Mouse (Mus musculus): ENCODE data around the gene Asb2.

Asb2 gene

DNA sequence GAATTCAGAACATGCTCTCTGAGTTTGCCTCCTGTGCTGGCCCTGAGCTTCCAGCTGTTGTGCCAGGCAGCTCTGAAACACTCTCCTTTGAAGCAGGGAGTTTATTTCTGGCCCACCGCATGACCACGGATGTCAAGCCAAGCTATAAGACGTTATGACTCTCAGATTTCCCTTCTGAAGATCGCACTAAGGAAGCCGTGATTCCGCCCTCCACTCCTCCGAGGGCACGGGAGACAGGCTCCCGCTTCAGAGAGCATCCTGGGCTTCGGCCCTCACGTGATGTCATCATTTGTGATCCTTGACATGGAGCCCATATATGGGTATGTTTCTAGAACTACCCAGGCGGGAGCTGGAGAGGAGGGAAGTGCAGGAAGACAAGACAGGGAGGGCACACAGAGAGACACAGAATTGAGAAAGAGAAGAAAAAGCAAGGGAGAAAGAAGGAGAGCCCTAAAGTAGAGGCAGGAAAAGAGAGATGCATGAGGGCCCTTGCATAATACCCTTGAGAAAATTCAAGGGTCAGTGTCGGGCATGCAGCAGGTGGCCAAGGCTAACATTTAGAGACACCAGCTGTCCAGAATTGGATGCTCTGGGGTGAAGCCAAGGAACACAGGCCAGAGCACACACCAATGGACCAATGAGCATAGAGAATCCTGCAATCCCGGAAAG, at the start of gene Asb2:
TSS of gene Asb2 (minus strand) at position 256 of the 669 bp plus-strand sequence.
- no peak for DNase-seq (ENCODE audit: low read depth in 2 of 2, low spot score in 2 of 2)

DNA sequence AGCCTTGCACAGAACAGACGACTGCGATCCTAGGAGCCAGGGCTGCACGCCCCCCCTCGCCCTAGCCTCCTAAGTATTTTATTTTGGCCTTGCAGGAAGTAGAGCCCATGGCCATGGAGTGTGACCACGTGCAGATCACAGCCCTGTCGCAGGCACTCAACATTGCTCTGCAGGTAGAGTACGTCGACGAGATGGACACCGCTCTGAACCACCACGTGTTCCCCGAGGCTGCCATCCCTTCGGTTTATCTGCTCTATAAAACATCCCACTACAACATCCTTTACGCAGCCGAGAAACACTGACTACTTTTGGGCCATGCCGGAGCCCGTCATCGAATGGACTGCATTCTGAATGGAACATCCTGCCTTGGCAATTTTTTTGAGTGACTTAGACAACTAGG, 48.3 kb upstream of the Asb2 start:
- no peak for DNase-seq (ENCODE audit: low read depth in 2 of 2, low spot score in 2 of 2)

DNA sequence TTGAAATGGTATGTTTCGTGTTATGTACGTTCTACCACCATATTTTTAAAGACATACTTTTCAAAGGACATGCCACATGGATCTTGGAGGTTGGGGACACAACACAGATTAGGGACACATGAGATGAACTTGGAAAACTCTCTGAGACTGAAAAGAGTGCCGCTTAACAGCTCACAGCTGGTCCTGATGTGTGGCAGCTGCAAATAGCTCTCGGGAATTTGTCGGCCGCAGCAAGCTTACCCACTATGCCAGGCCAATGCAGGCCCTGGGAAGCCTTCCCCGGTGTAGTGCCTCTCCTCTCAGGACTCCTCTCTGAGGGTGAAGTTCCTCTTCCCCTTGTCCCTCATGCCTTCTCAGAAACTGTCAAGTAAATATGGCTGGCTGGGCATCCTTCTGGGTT, 41.0 kb upstream of the Asb2 start:
- no peak for DNase-seq (ENCODE audit: low read depth in 2 of 2, low spot score in 2 of 2)

DNA sequence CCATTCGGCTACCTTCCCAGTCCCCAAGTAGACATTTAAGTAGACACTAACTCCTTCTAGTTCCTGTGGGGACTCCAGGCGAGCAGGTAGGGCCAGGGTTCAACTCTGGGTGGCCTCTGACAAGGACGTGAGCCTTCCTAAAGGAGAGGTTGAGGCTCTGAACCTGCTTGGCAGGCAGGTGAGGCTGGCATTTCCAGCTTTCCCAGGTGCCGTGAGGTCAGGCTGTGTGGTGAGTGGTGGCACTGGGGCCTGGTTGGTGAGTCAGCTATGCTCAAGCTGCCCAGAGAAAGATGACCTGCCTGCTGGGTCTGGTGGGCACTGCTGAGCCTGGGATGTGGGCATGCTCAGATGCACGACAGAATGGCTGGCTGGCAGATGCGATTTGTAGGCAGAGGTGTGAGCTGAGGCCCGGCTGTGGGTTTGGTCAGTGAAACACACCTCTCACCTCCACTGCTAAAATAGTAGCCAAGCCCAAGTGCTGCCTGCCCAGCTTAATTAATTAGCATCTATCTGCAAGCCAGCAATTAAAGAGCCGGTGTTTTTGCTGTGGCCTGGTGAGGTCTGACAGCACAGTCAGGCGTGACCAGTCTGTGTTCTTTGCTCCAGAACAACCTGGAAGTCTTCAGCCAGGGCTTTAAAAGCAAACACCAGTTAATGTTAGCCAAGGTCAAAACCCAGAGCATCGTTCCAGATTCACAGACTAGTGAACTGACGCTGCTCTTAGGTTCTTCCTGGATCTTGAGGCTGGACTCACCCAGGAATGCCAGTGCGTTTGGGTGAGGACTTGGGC, 39.9 kb upstream of the Asb2 start:
- no peak for DNase-seq (ENCODE audit: low read depth in 2 of 2, low spot score in 2 of 2)

DNA sequence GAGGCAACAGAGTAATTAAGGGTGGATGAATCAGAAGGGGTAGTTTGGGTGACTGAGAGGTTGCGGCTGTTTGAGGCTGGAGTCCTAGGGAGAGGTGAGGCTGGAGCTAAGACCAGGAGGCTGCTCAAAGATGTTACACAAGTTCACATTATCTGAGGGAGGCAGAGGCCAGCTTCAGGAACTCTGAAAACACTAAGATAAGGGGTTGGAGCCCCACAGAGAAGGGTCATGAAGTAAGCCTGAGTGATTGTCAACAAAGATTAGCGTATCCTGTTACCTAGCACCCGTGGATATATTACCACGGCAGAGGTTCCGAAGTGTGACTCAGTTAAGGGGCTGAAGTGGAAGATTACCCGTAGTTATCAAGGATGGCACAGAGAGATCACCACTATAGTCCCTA, 37.7 kb upstream of the Asb2 start:
- no peak for DNase-seq (ENCODE audit: low read depth in 2 of 2, low spot score in 2 of 2)

DNA sequence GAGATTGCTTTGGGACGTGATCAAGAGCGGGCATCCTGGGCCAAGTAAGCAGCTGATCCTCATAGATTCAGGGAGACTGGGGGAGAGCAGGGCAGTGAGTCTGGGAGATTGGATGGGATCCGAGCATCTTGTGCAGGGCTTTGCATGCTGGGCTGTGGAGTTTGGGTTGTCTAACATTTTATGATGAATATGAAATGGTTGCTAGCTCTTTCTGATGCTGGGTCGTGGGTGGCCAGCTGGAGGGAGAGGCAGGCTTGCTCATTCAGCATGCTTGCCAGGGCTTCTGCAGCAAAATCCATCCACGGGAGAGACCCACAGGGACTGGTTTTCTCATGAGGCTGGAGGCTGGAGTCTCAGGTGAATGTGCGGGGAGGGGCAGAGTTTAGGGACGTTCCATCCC, 35.3 kb upstream of the Asb2 start:
- DNase-seq (ENCODE audit: low read depth in 2 of 2, low spot score in 2 of 2) = no peak

DNA sequence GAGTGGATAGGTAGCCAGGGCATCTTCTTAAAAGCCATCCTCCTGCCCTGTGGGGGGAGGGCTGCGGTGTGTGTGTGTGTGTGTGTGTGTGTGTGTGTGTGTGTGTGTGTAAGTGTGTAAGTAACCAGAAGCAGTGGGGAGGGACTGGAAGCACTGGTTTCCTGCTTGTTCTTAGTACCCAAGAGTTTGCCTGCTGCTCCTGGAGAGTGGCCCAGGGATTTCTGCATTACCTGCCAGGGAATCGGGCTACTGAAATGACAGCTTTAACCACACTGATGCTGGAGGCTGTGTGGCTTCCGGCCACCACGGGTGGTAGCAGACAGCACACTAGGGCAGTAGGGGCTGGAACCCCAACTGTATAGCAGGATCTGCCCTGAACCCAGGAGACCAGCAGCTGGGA, 34.2 kb upstream of the Asb2 start:
- DNase-seq (ENCODE audit: low read depth in 2 of 2, low spot score in 2 of 2) = no peak

DNA sequence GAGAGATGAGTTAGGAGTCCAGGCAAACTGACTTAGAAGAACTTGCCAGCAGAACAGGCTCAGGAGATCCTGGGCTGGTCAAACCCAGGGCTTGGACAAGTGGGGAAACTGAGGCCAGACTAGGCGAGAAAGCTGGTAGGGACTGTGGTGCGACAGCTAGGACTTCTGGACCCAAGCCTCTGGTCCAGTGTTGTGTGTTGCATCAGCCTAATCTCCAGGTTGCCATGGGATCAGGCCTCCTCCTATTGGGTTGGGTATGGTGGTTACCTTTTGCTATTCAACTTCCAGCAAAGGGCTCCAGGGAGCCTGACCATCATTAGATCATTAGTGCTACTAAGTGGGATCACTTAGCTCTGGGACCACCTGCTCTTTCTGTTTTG, 33.5 kb upstream of the Asb2 start:
- DNase-seq (ENCODE audit: low read depth in 2 of 2, low spot score in 2 of 2) = no peak

DNA sequence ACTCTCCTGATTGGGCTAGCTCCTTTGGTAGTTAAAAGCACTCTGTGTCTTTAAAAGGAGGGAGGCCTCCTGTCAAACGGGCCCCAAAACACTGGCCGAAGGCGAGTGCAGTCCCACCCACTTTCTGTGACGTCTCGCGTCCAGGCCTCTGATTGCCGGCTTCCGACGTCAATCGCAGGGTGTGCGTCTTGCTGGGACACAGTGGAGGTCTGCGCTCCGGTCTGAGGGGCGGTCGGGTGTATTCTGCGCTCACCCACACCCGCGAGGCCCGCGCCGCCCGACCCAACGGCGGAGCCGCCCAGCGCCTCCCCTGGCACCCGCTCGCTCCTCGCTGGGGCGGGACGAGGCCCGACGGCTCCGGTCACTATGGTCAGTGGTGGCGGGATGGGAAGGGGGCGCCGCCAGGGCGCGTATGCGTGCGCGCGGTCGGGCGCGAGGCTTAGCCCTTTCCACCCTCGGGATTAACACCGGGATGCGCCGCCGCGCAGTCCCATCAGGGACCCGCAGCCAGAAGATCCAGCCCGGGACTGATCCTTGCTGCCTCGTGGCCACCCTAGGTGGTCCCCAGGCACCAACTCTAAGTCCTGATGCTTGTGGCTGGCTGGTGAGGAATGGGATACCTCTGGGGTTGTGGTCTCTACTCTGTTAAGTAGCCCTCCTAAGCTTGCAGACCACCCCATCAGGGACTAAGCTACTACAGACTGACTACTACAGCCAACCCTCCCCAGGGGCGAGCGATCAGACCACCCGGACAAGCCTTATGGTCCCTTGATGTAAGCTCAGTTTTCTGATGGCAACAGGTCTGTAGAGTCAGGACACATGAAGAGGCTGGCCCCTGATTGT, 32.9 kb upstream of the Asb2 start, which contains the start of gene Otub2:
TSS of gene Otub2 (plus strand) at position 178 of the 843 bp plus-strand sequence.
- peak; percentile 72 to 73 for DNase-seq (ENCODE audit: low read depth in 2 of 2, low spot score in 2 of 2)

DNA sequence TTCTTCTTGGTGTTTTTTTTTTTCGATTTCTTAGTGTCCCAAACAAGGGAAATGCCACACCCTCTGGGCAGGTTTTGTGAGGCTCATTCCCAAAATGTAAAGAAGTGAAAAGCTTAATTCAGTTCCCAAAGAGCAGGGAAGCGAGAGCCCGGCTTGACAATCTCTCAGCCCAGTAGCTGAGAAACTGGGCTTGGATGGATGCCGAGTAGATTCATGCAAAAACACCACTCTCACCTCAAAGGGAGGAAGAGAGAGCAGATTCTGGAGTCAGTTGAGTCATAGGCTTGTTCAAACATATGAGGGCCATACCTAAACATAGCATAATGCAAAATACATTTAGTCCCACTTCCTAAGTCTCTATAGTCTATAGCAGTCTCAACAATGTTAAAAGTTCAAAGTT, 24.4 kb upstream of the Asb2 start:
- no peak for DNase-seq (ENCODE audit: low read depth in 2 of 2, low spot score in 2 of 2)

DNA sequence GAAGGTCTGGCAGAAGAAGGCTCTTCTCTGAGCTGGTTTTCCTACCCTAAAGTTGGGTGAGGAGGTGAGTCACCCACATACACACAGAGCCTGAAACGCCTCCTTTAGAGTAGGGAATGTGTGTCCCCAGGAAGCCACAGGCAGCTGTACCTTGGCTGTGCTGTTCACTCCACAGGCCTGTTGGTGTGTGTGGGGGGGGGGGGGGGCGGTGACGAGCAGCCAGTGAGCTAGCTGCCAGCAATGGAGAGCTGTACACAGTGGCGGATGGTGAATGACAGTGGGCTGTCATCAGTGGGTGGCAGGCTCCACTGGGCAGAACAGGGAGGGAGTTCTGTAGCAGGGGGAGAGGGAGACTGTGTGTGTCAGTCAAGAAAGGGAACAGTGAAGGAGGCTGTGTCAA, 21.0 kb upstream of the Asb2 start:
- DNase-seq (ENCODE audit: low read depth in 2 of 2, low spot score in 2 of 2) = no peak

DNA sequence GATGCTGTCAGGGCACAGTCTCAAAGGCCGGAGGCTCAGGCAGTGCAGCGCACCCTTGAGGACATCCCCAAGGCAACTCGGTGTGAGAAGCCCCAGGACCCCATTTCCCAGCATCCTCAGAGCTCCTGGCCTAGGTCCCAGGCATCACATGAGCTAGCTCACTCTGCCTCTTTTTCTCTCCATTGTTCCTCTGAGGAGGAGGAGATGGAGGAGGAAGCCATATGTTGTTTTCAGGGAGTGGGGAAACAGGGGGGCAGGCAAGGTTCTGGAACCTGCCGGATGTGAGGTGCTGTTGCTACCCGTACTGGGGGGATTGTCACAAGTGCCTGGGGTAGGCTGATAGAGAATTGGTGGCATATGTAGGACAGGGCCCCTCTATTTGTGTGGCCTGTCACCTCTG, 20.3 kb upstream of the Asb2 start:
- DNase-seq (ENCODE audit: low read depth in 2 of 2, low spot score in 2 of 2) = no peak

DNA sequence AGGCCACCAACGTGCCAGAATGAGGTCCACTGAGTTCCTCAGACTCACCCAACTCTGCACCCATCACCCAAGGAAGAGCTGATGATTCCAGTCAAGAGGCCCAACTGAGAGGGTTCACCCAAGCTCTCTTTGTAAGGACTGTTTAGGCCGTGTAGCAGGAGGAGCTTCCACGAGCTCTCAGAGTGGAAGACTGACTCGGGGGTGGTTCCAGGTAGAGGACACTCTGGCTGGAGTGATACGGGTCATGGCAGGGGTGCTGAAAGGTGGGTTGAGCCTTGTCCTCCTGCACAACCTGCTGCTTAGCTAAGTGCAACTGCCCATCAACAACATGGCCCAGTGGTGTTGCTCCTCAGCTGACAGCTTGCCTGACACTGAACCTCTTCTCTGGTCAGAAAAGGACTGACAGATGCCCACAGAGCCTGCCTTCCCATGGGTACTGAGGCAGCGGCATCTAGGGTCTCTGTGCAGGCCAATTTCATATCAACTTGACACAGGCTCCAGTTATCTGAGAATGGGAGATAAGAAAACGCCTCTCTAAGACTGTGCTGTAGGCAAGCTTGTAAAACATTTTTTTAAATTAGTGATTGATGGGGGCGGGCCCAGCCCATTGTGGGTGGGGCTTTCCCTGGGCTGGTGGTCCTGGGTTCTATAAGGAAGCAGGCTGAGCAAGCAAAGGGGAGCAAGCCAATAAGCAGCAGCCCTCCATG, 17.9 kb upstream of the Asb2 start:
- DNase-seq (ENCODE audit: low read depth in 2 of 2, low spot score in 2 of 2) = no peak

DNA sequence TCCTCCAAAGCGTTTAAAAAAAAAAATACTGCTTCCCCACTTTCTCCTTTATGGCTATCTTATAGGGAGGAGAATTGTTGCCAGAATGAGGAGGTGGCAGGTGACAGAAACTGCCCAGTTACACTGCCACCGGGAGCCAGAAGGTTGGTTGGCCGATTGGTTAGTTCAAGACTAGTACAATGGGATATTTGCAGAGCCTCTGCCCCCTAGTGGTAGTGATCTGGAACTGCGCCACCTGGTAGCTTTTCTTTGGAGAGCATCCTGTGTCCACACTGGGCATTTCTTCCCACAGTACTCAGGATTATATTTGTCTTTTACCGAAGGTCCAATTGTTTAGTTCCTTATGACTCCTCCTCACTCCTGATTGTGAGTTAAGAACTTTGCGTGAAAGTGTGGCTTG, 15.9 kb upstream of the Asb2 start:
- peak; percentile 39 to 65 for DNase-seq (ENCODE audit: low read depth in 2 of 2, low spot score in 2 of 2)

DNA sequence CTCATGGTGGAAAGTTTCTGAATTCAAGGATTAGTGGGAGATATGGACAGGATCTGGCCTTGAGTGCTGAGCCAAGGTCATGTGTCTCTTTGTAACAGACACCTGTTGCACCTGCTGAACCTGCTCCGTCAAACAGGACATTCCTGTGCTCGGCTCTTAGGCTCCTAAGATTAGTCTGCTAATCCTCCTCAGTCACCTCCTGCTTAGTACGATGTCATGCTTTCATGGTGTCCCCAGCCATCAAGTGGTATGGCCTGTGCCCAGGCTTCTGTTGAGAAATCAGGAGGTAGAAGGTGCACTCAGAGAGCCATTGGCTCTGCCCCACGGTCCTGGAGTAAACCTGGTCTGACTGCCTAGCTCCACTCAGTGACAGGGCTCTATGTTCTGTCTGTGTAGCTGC, 15.1 kb upstream of the Asb2 start:
- DNase-seq (ENCODE audit: low read depth in 2 of 2, low spot score in 2 of 2) = no peak

DNA sequence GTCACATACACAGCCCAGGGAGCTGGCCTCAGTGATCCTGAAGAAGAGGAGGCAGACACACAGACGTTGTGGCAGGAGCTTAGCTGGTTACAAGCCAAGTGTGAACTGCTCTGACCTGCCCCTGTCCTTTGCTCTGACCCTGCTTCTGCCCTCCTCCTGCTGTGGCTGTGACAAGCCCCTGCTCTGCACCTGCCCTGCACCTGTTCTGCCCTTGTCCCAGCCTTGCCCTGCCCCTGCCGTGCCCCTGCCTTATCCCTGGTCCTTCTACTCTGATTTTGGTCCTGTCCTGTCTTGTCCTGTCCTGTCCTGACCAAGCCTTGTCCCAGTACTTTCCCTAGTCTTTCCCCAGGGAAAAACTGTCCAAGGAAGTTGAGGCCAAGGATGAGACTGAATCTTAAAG, 13.0 kb upstream of the Asb2 start:
- DNase-seq (ENCODE audit: low read depth in 2 of 2, low spot score in 2 of 2) = no peak

DNA sequence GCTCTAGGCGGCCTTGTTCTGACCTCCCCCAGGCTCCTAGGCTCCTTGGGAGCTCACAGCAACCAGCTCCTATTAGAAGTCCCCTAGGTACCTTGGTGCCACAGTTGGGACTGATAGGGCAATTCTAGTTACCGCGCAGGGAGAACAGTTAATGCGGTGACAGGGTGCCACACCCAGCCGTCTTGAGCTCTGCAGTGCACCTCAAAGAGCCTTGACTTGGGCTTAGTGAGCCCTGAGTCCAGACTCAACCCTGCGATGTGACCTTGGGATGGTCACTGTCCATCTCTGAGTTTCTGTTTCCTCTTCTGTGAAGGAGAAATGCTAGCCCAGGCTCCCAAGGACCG, 12.5 kb upstream of the Asb2 start:
- DNase-seq (ENCODE audit: low read depth in 2 of 2, low spot score in 2 of 2) = no peak

DNA sequence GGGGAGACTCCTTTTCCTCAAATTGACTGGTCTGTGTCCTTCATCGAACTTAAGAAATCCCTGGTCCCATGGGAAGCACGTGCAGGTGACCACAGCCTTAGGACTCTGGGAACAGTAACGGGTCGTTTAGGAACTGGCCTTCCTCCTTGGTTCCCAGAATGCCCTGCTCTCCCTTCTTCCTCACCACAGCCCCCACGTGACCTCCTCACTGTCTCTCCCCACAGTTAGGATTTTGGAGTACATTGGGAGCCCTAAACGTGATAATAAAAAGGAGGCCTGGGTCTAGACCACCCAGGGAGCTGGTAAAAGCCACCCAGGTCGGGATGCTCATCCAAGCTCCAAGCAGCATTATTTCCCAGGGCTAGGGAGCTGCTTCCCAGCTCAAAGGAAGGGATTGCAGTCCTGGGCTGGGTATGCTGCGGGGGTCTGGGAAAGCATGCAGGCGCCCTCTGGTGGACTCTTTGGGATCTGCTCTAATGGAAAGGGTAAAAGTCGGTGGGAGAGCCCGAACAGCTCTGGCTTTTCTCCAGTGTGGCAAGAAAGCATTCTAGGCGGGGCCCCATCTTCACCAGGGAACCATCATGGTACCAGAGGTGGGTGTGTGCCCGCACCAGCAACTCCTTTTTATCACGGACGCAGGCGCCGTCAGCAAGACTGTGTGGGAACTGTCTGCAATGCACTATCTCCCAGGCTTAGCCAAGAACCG, 12.0 kb upstream of the Asb2 start:
- peak; percentile 35 to 53 for DNase-seq (ENCODE audit: low read depth in 2 of 2, low spot score in 2 of 2)

DNA sequence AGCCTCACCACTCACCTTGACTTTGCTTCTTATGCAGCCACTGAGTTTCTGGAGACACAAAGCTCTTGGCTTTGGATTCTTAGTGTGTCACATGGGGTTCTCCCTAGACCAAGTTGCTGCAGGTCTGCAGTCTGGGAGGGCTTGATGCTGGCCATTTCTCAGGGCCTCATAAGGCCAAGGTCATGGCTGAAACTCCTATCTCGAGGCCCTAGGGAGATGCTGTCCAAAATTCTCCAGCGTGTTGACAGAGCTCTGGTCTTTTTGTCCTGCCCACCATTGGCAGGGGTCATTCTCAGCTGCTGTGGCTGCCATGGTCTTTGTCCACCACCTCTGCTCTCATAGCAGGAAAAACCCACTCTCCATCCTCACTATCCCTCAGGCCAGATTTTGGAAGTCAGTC, 11.4 kb upstream of the Asb2 start:
- no peak for DNase-seq (ENCODE audit: low read depth in 2 of 2, low spot score in 2 of 2)

DNA sequence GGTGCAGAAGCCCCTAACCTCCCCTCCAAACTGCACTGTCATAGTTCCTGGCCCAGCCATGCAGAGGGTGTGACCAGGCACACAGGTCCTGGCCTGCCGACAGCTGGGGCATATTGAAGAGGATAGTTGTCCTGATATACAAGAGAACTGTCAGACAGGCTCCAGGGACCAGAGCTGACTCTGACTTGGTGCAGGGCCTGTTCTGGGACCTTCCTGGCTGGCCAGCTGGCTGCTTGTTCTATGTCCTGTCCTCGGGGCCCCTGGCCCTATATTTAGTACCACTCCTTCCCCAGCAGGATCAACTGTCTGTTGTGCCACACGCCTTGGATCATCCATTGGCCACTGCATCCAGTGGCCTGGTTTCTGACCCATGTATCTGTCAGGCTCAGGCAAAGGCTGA, 6.5 kb upstream of the Asb2 start:
- no peak for DNase-seq (ENCODE audit: low read depth in 2 of 2, low spot score in 2 of 2)

All from CD8-positive naive resting alpha-beta T cell, adult 2 months (primary cell).